Mouse (Mus musculus) cerebellum, postnatal 25 days (tissue): Measurements from ENCODE around the gene Lrrc8d.

ENCODE experiments used
- DNase-seq, 2 experiments: peaks; one replicate each; pipeline ENCODE4 v3.0.0; 2021; ENCODE audit warnings: mixed read lengths in 2 of 2

Lrrc8d gene

DNA sequence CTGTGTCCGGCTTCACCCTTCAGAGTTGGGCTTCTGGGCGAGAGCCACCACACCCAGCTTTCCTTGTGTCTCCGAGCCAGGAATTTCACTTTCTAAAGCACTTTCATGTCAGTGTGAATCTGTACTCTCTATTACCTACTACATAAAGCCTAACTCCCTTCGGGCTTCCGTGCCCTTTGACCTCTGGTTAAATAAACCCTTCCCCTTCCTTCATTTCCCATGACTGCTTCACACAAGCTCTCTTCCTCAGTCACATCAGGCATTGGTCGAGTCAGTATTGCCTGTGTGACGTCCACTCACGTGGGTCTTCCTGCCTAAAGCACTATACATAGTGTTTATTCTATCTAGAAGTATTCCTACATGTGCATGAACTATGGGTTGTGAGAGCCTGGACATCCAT is 77.9 kb downstream of the Lrrc8d start:
- no peak for DNase-seq

DNA sequence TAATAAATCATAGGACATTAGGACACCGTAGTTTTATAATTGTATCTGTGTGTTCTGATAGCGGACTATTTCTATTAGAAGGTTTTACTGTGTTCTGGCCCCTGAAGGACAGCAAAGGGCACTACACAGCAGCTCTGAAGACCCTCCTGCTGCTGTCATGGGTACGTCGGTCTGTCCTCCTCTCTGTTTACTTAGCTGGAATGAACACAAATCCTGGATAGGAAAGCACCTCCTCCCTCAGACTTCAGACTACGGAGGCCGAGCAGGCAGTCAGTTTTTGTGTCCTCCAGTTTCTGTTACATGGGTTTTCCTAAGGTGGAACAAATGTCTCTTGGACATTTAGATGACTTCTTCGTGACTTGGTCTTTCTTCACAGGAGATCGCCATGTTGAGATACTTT is 78.4 kb downstream of the Lrrc8d start:
- DNase-seq: no peak

DNA sequence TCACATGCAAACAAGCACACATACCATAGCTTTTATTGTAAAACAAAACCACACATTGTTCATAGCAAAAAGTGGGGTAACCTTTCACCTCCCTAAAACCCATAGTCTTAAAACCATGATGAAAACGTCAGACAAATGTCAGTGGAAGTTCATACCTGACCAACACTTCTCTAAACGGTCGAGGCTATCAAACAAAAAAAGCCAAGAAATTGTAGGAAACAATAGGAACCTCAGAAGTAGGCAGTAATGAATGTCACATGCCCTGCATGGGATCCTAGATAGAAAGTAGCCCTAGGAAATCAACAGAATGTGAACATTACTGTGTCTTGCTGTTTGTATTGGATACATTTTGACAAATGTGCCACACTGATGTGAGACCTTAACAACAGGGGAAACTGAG is 79.0 kb downstream of the Lrrc8d start:
- no peak for DNase-seq

DNA sequence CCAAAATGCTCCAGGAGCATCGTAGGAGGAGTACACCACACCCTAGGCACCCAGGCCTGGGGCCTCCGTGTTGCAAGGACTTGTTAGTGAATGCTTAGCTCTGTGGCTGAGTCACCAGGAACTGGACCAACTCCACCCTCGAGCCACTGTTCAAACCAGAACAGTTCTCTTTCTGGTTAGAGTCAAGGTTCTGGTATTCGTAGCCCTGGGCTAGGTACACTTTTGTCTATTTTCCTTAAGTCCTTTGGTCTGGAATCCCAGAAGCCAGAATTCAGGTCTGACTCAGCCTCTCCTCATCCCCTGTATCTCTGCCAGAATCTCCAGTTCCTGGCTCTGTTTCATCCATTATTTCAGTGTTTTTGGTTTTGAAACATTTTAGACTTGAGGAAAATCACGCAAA is 79.6 kb downstream of the Lrrc8d start:
- no peak for DNase-seq

DNA sequence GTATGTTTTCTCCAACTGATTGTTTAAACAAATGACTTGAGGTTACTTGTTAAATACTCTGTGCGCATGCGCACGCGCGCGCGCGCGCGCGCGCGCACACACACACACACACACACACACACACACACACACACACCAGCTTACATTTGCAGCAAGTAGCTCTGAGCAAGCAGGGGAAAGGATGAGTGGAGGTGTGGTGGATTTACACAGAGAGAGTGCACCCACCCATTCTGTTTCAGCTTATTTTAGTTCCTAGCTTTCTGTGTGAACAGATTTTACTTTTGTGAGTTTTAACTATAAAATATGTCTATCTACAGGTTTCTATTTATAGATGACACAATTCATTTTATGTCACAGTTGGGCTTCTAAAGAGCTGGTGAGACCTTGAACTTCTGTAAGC is 84.1 kb downstream of the Lrrc8d start:
- no peak for DNase-seq

DNA sequence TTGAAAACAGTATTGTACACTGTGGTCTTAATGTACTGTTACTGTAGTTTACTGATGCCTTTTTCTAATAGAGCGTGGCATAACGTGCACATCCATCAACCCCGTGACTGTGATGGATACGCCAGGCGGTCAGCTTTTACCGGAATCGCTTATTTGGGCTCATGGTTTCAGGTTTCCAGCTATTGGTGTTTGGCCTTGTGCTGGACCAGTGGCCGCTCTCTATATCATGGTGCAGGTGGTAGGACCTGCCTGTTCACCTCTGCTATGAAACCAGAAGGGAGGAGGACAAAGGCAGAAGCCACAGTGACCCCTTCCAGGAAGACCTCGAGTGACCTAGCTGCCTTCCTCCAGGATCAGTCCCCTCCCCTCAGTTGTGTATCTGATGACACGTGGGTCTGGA is 85.0 kb downstream of the Lrrc8d start:
- DNase-seq: no peak

DNA sequence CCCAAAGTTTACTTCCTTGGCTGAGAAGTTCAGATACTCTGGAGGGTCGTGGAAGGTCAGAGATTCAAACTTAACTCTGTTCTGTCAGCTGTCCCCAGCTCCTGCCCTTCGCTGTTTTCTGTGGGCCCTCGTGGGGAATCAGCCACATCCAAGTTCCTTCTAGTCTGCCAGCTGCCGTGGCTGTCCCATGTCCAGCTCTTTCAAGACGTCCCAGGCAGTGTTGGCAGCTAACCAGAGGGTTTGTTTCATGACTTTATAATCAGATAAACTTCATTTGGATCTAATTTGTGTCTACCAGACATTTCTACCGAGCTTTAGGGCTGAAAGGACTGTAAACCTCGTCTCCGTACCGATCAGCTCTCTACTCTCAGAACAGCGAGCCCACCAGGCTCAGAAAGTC is 87.8 kb downstream of the Lrrc8d start:
- no peak for DNase-seq

DNA sequence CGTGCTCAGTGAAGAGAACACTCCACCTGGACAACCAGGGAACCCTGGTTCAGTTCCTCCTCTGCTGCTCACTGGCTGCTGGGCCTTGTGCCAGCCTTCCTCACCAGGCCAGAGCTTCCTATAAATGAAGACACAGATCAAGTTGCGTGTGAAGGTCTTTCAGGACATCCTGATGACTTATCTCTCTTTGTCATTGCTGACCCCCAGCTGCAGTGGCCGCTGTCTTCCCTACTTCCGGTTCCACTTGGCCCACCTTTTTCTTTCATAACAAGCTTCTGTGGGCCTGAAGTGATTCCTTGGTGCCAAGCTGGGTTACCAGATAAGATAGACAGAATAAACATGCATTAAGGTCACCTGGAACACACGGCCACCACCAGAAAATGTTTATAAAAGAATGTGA is 90.0 kb downstream of the Lrrc8d start:
- DNase-seq: no peak

DNA sequence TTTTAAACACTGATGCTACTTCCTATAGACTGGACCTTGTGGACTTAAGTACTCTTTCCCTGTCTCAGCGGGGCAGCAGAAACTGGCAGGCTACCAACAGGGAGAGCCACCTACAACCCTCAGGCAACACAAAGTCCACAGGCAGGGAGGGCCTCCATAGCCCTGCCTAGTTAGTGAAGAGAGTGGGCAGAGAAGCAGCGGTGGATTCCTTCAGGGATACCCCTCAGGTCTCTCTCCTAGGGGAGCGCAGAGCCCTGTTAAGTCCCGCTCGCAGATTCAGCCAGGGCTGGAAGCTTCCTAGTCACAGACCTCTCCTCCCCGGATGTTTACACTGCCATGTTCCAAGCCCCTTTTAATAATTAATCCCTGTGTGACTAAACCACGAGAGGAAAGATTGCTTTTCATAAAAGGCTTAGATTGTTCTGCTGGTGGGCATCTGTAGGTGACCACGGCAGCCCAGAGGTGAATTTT is 92.6 kb downstream of the Lrrc8d start:
- DNase-seq: peak; percentile 50 to 63

DNA sequence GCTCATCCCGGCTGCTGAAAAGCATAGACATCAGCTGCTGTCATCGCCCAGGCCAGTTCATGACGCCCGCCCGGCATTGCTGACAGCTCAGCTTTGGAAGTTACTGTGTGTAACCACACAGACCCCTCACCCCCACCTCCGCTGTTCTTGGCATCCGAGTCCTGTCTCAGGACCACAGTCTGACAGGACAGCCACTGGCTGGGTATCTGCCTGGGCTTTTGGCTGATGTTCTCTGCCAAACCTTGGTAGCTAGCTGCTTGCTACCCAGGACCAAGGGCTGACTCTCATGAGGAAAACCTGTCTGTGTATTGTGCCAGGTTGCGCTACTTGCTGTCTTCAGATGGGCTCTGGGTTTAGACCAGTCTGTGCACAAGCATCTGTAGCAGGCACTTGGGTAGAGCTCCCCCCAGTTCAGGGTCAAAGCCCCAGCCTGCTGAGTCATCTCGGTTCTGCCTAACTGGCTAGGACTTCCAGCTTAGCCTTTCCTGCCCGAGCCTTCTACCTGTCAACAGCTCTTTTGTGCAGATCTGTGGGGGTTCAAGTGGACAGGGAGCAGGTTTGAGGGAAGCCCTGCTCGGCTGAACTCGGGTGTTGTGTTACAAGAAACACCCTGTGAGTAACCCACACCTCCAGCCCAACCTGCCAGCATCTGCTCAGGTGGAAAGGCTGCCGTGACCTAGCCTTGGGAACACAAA is 93.2 kb downstream of the Lrrc8d start:
- DNase-seq: peak; percentile 58 to 60

DNA sequence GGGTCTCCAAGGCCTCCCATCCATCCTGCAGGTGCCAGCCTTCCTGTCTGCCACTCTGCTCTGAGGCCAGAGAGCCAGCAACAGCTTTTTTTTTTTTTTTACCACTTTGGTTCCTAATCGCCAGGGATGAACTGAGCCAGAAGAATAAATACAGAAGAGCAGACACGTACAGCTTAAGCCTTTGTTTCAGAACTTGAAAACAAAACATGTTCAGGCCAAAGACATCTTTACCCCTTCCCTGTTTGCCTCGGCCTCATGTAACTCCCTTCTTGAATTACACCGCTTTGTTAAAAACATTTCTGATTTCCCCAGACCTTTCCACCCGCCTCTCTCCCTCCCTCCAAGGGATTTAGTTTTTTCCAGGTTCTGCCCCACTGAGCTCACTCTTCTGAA is 93.8 kb downstream of the Lrrc8d start:
- no peak for DNase-seq

DNA sequence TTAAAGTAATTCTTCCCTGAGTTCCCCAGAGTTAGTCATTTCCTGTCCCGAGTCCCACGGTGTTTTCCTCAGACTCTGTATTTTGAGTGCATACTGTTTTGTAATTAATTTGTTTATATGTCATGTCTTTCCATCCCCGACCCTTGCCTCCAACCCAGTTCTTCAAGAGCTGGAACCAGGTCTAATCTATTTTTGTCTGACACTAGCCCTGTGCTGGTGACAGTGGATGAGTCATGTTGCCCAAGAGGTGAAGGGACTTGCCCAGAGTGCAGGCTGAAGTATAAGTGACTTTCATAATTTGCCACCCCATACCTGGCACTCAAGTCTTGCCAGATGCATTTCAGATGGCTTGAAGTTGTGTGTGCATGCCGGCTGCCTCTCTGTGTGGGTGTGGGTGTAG is 98.7 kb downstream of the Lrrc8d start:
- no peak for DNase-seq

DNA sequence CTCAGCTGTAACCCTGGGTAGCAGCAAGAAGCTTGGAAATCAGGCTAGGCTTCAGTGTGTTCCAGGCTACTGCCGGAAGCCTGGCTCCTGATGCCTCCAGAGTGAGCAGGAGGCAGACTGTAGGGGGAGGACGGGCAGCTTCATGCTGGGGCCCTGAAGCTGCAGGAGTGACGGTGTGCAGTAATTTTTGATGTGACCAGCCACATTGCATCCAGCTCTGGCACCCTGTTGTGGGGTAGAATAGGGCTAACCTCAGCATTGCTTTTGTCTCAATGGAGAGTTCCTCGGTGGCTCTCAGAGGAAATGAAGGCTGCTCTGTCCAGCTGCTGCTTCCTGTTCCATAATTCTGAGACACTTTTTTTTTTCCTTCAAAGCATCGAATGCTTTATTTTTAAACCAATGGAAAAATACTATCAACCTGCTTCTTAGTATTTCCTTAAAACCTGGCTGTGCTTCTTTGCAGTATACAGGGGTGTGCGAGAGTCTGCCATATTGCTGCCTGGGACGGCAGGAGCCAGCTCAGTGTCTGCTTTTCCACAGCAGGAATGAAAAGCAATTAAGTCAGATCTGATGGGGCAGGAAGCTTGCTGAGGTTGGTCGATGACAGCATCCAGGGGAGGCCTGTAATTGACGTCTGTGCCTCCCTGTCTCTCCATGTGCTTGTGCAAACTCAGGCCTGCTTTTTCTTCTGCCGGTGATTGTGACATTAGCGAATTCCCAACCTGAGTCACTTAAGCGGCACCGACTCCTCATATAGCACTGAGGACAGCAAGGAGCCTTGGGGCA is 100.3 kb downstream of the Lrrc8d start:
- DNase-seq: no peak

DNA sequence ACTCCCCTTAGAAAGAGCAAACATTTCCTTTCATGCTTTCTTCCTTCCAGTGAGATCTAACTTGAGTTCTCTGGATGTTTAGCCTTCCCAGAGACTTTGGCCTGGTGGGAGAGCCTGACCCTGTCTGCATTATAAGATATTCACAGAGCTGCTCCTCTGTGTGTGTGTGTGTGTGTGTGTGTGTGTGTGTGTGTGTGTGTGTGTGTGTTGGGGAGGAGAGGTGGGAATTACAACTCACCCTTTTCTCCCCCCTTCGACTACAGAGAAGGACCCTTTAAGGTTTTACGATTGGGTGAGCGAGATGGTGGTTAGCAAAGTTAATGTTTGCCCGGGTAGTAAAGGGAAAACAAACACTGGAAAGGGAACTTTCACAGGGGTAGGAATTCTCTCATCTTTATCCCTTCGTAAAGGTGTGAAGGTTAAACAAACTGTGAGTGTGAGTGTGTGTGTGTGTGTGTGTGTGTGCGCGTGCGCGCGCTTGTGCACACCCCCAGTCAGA is 101.3 kb downstream of the Lrrc8d start:
- no peak for DNase-seq

DNA sequence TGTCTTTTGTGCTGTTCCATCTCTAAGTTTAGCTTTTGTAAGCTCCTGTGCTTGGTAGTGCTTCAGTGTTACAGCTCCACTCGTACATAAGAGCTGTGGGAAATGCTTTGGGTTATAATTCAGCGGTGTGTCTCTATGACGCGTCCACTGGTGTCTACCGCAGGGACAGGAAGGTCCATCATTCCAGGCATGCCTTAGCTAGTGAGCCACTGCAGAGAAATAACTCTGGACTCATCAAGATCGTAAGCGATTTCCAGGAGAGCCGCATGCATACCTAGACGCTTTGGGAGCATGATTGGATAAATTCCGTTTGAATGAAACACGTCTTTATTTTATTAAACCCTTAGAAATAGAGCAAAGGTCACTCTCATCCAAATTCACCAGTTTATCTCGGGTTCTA is 106.2 kb downstream of the Lrrc8d start:
- DNase-seq: no peak

DNA sequence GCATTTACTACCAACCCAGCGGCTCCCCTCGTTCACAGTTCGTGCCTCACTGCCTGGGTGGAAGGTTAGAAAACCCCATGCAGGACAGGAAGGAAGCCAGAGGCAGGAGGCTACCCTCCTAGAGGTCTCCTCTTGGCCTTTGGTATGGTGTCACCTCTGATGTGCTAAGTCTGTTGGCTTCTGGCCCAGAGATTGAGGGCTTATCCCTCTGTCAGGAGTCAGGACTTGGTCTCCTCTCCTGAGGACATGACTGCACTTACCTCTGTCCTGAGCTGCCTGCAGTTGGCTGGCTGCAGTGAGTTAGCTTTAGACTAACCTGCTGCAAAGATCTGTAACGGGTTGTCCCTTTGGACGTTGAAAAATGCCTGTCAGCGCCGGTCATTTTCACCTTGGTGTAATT is 107.7 kb downstream of the Lrrc8d start:
- no peak for DNase-seq

DNA sequence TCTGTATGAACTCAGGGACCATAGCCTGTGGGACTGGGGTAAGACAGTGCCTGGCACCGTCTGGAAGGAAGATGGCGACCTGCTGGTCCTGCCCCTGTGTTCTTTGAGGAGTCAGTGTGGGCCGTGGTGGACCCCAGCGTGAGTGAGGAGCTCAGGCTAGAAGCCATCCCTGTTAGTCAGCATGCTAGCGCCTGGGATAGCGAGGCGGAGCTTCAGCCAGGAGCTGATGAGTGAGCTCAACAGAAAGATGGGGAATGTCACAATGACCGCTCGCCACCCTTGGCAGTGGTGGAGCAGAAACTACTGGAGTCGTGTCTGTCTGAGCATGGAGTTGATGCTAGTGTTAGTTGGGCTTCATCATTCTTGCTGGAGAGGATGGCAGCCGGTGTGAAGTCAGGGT is 109.3 kb downstream of the Lrrc8d start:
- peak in 1 of 2 experiments; percentile 33 for DNase-seq

DNA sequence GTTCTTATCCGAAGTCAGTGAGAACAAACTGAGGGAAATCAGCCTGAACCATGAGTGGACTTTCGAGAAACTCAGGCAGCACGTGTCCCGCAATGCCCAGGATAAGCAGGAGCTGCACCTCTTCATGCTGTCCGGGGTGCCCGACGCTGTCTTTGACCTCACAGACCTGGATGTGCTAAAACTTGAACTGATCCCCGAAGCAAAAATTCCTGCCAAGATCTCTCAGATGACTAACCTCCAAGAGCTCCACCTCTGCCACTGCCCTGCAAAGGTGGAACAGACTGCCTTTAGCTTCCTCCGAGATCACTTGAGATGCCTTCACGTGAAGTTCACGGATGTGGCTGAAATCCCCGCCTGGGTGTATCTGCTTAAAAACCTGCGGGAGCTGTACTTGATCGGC is 113.3 kb downstream of the Lrrc8d start:
- no peak for DNase-seq

DNA sequence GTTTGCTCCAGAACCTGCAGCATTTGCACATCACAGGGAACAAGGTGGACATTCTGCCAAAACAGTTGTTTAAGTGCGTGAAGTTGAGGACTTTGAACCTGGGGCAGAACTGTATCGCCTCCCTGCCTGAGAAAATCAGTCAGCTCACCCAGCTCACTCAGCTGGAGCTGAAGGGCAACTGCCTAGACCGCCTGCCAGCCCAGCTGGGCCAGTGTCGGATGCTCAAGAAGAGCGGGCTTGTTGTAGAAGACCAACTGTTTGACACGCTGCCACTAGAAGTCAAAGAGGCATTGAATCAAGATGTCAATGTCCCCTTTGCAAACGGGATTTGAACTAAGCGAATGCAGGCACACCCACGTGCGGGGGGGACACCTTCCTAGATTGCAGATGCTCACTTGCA is 114.2 kb downstream of the Lrrc8d start:
- DNase-seq: no peak

DNA sequence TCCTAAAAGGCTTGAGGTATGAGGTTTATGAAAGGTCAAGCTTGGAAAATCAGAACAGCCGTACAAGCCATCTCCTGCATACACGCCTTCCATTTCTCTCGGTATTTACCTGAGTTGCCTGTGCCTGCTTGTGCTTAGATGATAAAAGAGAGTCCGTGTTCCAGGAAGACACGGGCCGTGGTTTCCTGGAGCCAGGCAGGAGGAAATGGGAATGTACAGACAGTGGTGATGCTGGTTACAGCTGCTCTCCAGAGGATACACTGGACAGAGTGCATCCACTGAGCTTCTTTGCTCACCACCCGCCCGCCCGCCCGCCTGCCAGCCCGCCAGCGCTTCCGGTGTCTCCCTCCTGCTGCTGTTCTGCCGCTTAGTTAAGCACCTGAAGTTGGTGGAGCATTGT is 116.3 kb downstream of the Lrrc8d start:
- no peak for DNase-seq

DNA sequence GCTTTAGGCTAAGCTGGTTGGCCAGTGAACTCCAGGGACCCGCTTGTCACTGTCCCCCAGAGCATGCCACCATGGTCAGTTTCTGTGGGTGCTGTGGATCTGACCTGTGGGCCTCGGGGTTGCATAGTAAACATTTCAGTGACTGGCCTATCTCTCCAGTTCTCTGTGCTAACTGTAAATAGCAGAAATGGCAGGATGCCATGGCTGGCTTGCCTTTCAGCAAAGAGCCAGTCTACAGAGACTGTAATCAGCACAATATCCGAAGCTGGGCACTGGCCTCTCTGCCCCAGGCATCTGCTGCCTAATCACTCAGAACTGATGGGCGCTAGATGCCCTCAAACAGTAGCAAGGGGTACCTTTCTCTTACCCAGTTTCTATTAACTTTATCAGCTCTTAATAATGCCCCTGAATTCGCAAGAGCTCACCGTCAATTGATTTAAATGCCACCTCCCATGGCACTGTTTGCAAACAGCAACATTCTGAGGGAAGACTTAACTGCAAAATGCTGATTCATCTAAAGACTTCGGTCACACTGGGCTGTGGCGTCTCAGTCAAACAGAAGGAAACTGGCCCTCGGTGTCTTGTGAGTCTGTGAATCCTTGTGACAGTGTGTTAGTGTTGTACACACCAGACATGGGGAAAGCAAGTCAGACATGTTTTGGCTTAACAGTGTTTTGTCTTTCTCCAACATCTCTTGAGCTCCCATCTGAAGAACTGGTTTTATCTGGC is 117.6 kb downstream of the Lrrc8d start:
- peak; percentile 41 to 71 for DNase-seq

DNA sequence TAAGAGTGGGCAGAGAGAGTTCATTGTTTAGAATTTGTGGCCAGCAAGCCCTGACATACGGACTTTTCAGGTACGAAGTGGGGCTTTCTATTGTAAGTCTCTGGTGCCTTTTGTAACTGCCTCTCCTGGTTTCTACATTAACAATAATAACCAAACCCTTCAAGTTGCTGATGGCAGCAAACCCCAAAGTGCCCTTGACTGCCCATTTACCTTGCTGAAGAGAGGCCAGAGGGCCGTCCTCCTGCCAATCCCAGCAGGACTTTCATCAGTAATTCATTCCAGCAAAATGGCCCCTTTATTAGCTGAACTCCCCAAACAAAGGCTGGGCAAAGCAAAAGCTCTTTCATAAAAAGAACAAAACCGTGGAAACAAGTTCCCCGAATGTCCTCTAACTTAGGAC is 118.6 kb downstream of the Lrrc8d start:
- no peak for DNase-seq

DNA sequence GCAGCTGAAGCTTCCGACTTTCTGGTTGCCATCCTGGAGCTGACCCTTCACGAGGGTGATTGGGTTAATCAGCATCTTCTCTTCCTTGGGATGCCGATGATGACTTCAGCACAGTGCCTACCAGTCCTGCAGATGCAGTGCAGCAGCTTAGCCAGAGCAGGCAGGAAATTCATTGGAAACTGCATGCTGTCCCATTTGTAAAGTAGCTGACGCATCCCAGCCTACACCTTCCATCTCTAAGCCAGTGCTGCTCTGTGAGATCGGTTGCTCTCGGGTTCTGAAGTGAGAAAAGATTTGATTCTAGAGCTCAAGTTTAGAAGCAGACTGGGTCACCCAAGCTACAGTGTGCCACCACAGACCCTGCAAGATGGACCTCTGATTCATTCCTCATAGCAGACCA is 121.6 kb downstream of the Lrrc8d start:
- DNase-seq: no peak
